Comparison of ENCODE assay signal across 8 mouse cellular contexts in the genomic region with DNA sequence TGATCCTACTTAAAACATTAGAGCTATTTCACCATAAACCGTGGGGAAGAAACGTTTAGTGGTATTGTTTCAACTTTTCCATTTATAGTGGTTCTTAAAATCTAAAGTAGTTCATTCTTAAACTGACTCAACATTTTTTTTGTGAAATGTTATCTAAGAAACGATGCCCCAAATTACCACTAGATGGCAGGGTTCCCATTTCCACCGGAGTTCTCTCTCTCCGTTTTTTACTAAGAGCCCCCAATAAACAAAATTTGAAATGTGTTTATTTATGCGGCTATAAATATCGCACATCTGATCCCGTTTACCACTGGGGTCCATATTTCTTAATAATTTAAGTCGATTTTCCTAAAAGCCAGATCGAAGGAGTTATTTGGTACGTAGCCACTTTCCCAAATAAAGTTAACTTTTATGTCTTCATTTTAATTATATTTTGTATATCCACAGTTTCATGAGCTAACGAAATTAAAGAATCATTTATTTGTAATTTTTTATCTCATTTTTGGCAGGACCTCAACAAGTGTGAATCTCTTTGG.
DNase-seq lines count a peak whose midpoint lies in the region; ATAC-seq and TF ChIP-seq lines count a peak whose summit lies in the region.

No protein-coding gene starts in this region.

- no peak for TF ChIP-seq POLR2A in heart, adult 2 months (IDR thresholded peaks at IDR 0.05; ENCODE audit: insufficient read depth, low read depth, low read length)

- H3K4me3 ChIP-seq in heart, adult 2 months: no peak overlapping the region
- H3K4me3 ChIP-seq in neural tube, embryonic 11.5 days (ENCODE audit: low read depth, low read length): no peak overlapping the region
- 0 out of 2 replicates have a peak overlapping the region, but pooled peaks have one; percentile 10 for H3K4me3 ChIP-seq in embryonic facial prominence, embryonic 15.5 days (replicated peaks)
- H3K4me3 ChIP-seq in midbrain, embryonic 14.5 days (replicated peaks; ENCODE audit: low read depth, low read length): no peak overlapping the region

- no peaks in the 10 kb centered on the region for H3K79me2 ChIP-seq in heart, adult 2 months (replicated peaks; ENCODE audit: control insufficient read depth, insufficient read depth, low read length)

- H3K9ac ChIP-seq in heart, adult 2 months (ENCODE audit: low read depth, low read length): no peak overlapping the region
- no peak overlapping the region for H3K9ac ChIP-seq in neural tube, embryonic 11.5 days (ENCODE audit: low read length)
- no peak overlapping the region for H3K9ac ChIP-seq in embryonic facial prominence, embryonic 15.5 days
- H3K9ac ChIP-seq in midbrain, embryonic 14.5 days (replicated peaks; ENCODE audit: low read length): no peak overlapping the region

- peak; percentile 80 for TF ChIP-seq CTCF in heart, adult 2 months (IDR thresholded peaks at IDR 0.05)

- no peak for TF ChIP-seq EP300 in heart, adult 2 months (IDR thresholded peaks at IDR 0.05; ENCODE audit: insufficient read depth, low read depth, low read length)

- no peaks in the 10 kb centered on the region for H3K27me3 ChIP-seq in heart, adult 2 months (ENCODE audit: control insufficient read depth, insufficient read depth, low read length)
- H3K27me3 ChIP-seq in neural tube, embryonic 11.5 days (ENCODE audit: control insufficient read depth, insufficient read depth, low read length): no peaks in the 10 kb centered on the region
- H3K27me3 ChIP-seq in embryonic facial prominence, embryonic 15.5 days: no peaks in the 10 kb centered on the region
- no peaks in the 10 kb centered on the region for H3K27me3 ChIP-seq in midbrain, embryonic 14.5 days (ENCODE audit: control insufficient read depth, insufficient read depth, low read length)

- WGBS in heart, adult 2 months: 12% methylated on average over 12 of the region's 12 CpGs
- 15% methylated on average over 12 of the region's 12 CpGs for WGBS in neural tube, embryonic 11.5 days
- WGBS in embryonic facial prominence, embryonic 15.5 days: 10% methylated on average over 12 of the region's 12 CpGs
- 14% methylated on average over 12 of the region's 12 CpGs for WGBS in midbrain, embryonic 14.5 days

- no peak for DNase-seq in heart, adult 2 months
- no peak for DNase-seq in heart, postnatal 36 days
- peak; percentile 44 for DNase-seq in neural tube, embryonic 11.5 days (ENCODE audit: low spot score)
- DNase-seq in neural tube, embryonic 10.5 days (ENCODE audit: extremely low spot score, low spot score): no peak
- peak; percentile 82 for DNase-seq in midbrain, embryonic 14.5 days
- DNase-seq in frontal cortex, postnatal 10 days (ENCODE audit: low spot score in 2 of 2): no peak
- DNase-seq in ovary, postnatal 36 days (ENCODE audit: low spot score): no peak

- intact Hi-C loops in heart, adult 2 months (cut with DNase I): loop anchor here (10.0 kb wide), 1 partner anchor 1691 kb away; no protein-coding TSS in a partner anchor
- intact Hi-C loops in heart, postnatal 36 days (cut with DNase I): loop anchor here (10.0 kb wide), 1 partner anchor 1791 kb away; no protein-coding TSS in a partner anchor

- no peaks in the 10 kb centered on the region for H3K36me3 ChIP-seq in heart, adult 2 months (ENCODE audit: control insufficient read depth, insufficient read depth, low read length)
- H3K36me3 ChIP-seq in neural tube, embryonic 11.5 days (ENCODE audit: control insufficient read depth, insufficient read depth, low read length): no peaks in the 10 kb centered on the region
- no peaks in the 10 kb centered on the region for H3K36me3 ChIP-seq in embryonic facial prominence, embryonic 15.5 days
- no peaks in the 10 kb centered on the region for H3K36me3 ChIP-seq in midbrain, embryonic 14.5 days (ENCODE audit: control insufficient read depth, insufficient read depth, low read length)

- H3K4me1 ChIP-seq in heart, adult 2 months (ENCODE audit: control insufficient read depth, insufficient read depth, low read length): no peaks in the 10 kb centered on the region
- H3K4me1 ChIP-seq in neural tube, embryonic 11.5 days (ENCODE audit: control insufficient read depth, insufficient read depth, low read length): no peaks in the 10 kb centered on the region
- 0 out of 2 replicates have a peak, but pooled peaks cover 4% of the 10 kb centered on the region for H3K4me1 ChIP-seq in embryonic facial prominence, embryonic 15.5 days
- H3K4me1 ChIP-seq in midbrain, embryonic 14.5 days (ENCODE audit: control insufficient read depth, insufficient read depth, low read length): no peaks in the 10 kb centered on the region

- peak overlapping the region; percentile 7; the same call in 1 of the 2 replicates for H3K4me2 ChIP-seq in neural tube, embryonic 11.5 days (ENCODE audit: low read depth)
- H3K4me2 ChIP-seq in embryonic facial prominence, embryonic 15.5 days (replicated peaks): peak overlapping the region; percentile 17
- H3K4me2 ChIP-seq in midbrain, embryonic 14.5 days (ENCODE audit: low read length): peak overlapping the region; percentile 35

- ATAC-seq in neural tube, embryonic 11.5 days (ENCODE audit: insufficient read depth, low FRiP score, low TSS enrichment): no peak
- no peak for ATAC-seq in embryonic facial prominence, embryonic 15.5 days (ENCODE audit: insufficient number of reproducible peaks, low FRiP score, low TSS enrichment, low read depth)
- ATAC-seq in midbrain, embryonic 14.5 days (ENCODE audit: low FRiP score, low TSS enrichment): no peak; the same call in 1 of the 2 replicates

- H3K27ac ChIP-seq in heart, adult 2 months: no peak overlapping the region
- H3K27ac ChIP-seq in neural tube, embryonic 11.5 days (ENCODE audit: low read depth, low read length): no peak overlapping the region
- no peak overlapping the region for H3K27ac ChIP-seq in embryonic facial prominence, embryonic 15.5 days (replicated peaks)
- no peak overlapping the region for H3K27ac ChIP-seq in midbrain, embryonic 14.5 days (replicated peaks; ENCODE audit: low read depth, low read length)

- H3K9me3 ChIP-seq in neural tube, embryonic 11.5 days (ENCODE audit: control insufficient read depth, low read length): no peaks in the 10 kb centered on the region
- H3K9me3 ChIP-seq in embryonic facial prominence, embryonic 15.5 days (replicated peaks): no peaks in the 10 kb centered on the region
- no peaks in the 10 kb centered on the region for H3K9me3 ChIP-seq in midbrain, embryonic 14.5 days (ENCODE audit: control insufficient read depth, low read length)

Comparison
In these comparisons a context has a peak if more than half of its experiments do, and no peak if none do; other contexts are left out.
1. DNase-seq: peak in neural tube, embryonic 11.5 days (single experiment) and midbrain, embryonic 14.5 days (single experiment); none in heart, adult 2 months (0 of 2), heart, postnatal 36 days (0 of 2), neural tube, embryonic 10.5 days (single experiment), frontal cortex, postnatal 10 days (0 of 2) and ovary, postnatal 36 days (single experiment).
2. Peak in every context shown above with its lines, with median percentiles within 50 percentile points of each other: H3K4me2 ChIP-seq.